Mouse (Mus musculus): ENCODE results near the gene Fbh1.

Gene Fbh1

GRCm38 (mm10) chr2:11777091-11778068 lies at the start of gene Fbh1, which contains the start of gene Ankrd16:
Fbh1 (minus strand) TSS chr2:11777582.
Ankrd16 (plus strand) TSS chr2:11777876.
- DNase-seq, result peak; percentile 100

- DNase-seq, result no peak
Measured at GRCm38 (mm10) chr2:11801299-11801930, 24.0 kb upstream of the Fbh1 start.

GRCm38 (mm10) chr2:11797930-11798364 lies 20.6 kb upstream of the Fbh1 start:
- DNase-seq, result no peak

- no peak for DNase-seq
Measured at GRCm38 (mm10) chr2:11794668-11795067, 17.3 kb upstream of the Fbh1 start.

- DNase-seq, result no peak
Measured at GRCm38 (mm10) chr2:11784159-11784558, 6.8 kb upstream of the Fbh1 start.

- peak; percentile 86 for DNase-seq
Measured at GRCm38 (mm10) chr2:11778087-11778823, 873 bp upstream of the Fbh1 start.

- no peak for DNase-seq
Measured at GRCm38 (mm10) chr2:11776415-11776814, 967 bp downstream of the Fbh1 start.

- DNase-seq, result no peak
Measured at GRCm38 (mm10) chr2:11775121-11775520, 2.3 kb downstream of the Fbh1 start.

GRCm38 (mm10) chr2:11774426-11774825 lies 3.0 kb downstream of the Fbh1 start:
- no peak for DNase-seq

- no peak for DNase-seq
Measured at GRCm38 (mm10) chr2:11772401-11772800, 5.0 kb downstream of the Fbh1 start.

- no peak for DNase-seq
Measured at GRCm38 (mm10) chr2:11771701-11772100, 5.7 kb downstream of the Fbh1 start.

- DNase-seq, result no peak
Measured at GRCm38 (mm10) chr2:11767161-11767545, 10.2 kb downstream of the Fbh1 start.

GRCm38 (mm10) chr2:11766485-11767160 lies 10.8 kb downstream of the Fbh1 start:
- no peak for DNase-seq

- no peak for DNase-seq
Measured at GRCm38 (mm10) chr2:11765694-11766093, 11.7 kb downstream of the Fbh1 start.

GRCm38 (mm10) chr2:11762541-11762940 lies 14.8 kb downstream of the Fbh1 start:
- DNase-seq, result no peak

- DNase-seq, result no peak
Measured at GRCm38 (mm10) chr2:11739516-11740051, 37.8 kb downstream of the Fbh1 start.

- DNase-seq, result no peak
Measured at GRCm38 (mm10) chr2:11738794-11739193, 38.6 kb downstream of the Fbh1 start.

- no peak for DNase-seq
Measured at GRCm38 (mm10) chr2:11735853-11736252, 41.5 kb downstream of the Fbh1 start.

GRCm38 (mm10) chr2:11732978-11733377 lies 44.4 kb downstream of the Fbh1 start:
- DNase-seq, result no peak

GRCm38 (mm10) chr2:11729091-11729490 lies 48.3 kb downstream of the Fbh1 start:
- DNase-seq, result no peak

GRCm38 (mm10) chr2:11727574-11727973 lies 49.8 kb downstream of the Fbh1 start:
- no peak for DNase-seq

GRCm38 (mm10) chr2:11722564-11722963 lies 54.8 kb downstream of the Fbh1 start:
- no peak for DNase-seq
